Mouse (Mus musculus) ES-E14 (cell line): ENCODE measurements around the gene Nucb1. TPM values are rescaled to one million over a fixed set of nuclear protein-coding genes. Genes with fewer than 3 reads are reported as not detected.

Experiments
- DNase-seq: peaks from one replicate; pipeline ENCODE4 v3.0.0-alpha.2; 2013; ENCODE audit warnings: low read depth, low spot score
- H3K27ac ChIP-seq: 2 replicates; pipeline ENCODE4 v1.5.1; 2012; ENCODE audit warnings: low read depth, mild to moderate bottlenecking, low read length, moderate library complexity, mixed read lengths; ENCODE audit not compliant: poor library complexity, insufficient read depth, severe bottlenecking
- H3K36me3 ChIP-seq: 2 replicates; pipeline ENCODE4 v1.6.1; 2012; ENCODE audit warnings: mild to moderate bottlenecking, low read length, moderate library complexity, mixed read lengths; ENCODE audit not compliant: control insufficient read depth, poor library complexity, insufficient read depth, severe bottlenecking
- H3K4me1 ChIP-seq, 2 experiments: fragments of 150-350 bp in 1 of 2; sonication (generic) in 1 of 2; 2 replicates each; pipeline ENCODE4 v1.6.1; 2012; ENCODE audit warnings: low read length in 2 of 2, mild to moderate bottlenecking in 1 of 2, mixed read lengths in 1 of 2; ENCODE audit not compliant: control insufficient read depth in 2 of 2, insufficient read depth in 2 of 2, poor library complexity in 1 of 2
- H3K4me3 ChIP-seq, 2 experiments: fragments of 150-350 bp in 1 of 2; sonication (generic) in 1 of 2; 2 replicates each; pipeline ENCODE4 v1.5.1; 2012; ENCODE audit warnings: low read length in 2 of 2, low read depth in 1 of 2, mild to moderate bottlenecking in 1 of 2, mixed read lengths in 1 of 2; ENCODE audit not compliant: insufficient read depth in 1 of 2, poor library complexity in 1 of 2, severe bottlenecking in 1 of 2
- H3K9ac ChIP-seq: 2 replicates; pipeline ENCODE4 v1.6.1; 2012; ENCODE audit warnings: low read depth, mild to moderate bottlenecking, low read length, mixed read lengths; ENCODE audit not compliant: poor library complexity, insufficient read depth, severe bottlenecking
- H3K9me3 ChIP-seq: fragments of 150-350 bp; sonication (generic); 2 replicates; pipeline ENCODE4 v1.6.1; 2012; ENCODE audit warnings: low read depth, mild to moderate bottlenecking, low read length; ENCODE audit not compliant: control insufficient read depth, insufficient read depth
- CHD2 ChIP-seq: IDR thresholded peaks from 2 replicates; pipeline ENCODE4 v1.6.1; 2014; ENCODE audit warnings: mild to moderate bottlenecking, low read depth, low read length, inconsistent platforms
- HCFC1 ChIP-seq: IDR thresholded peaks from 2 replicates; pipeline ENCODE4 v1.6.1; 2012; ENCODE audit warnings: low read length, inconsistent platforms, borderline replicate concordance; ENCODE audit not compliant: insufficient read depth
- MAFK ChIP-seq: IDR thresholded peaks from 2 replicates; pipeline ENCODE4 v1.6.1; 2014; ENCODE audit warnings: mild to moderate bottlenecking, low read depth, low read length, inconsistent platforms; ENCODE audit not compliant: insufficient read depth
- ZC3H11A ChIP-seq: IDR thresholded peaks from 2 replicates; pipeline ENCODE4 v1.6.1; 2012; ENCODE audit warnings: low read depth, mild to moderate bottlenecking, inconsistent platforms, low read length, borderline replicate concordance
- ZNF384 ChIP-seq: IDR thresholded peaks from 2 replicates; pipeline ENCODE4 v1.6.1; 2012; ENCODE audit warnings: low read depth, low read length, inconsistent platforms
- in situ Hi-C, 2 experiments: fragments of 600-800 bp; cut with MboI; formaldehyde crosslinking; loops; one replicate each; pipeline ENCODE4 v1.15.1; 2025; ENCODE audit warnings: low sequenced_read_pairs in 2 of 2, inconsistent platforms in 1 of 2; ENCODE audit not compliant: unreplicated experiment in 2 of 2
- total RNA-seq: library from RNA; depleted of rRNA; stranded (reverse); fragments of 300-350 nt; gene quantifications from 2 replicates; pipeline ENCODE4 v1.2.3, GENCODE M21; 2012

The Nucb1 gene
- total RNA-seq, 1 experiment, result 131 TPM

- peaks cover 5% of the 10 kb centered on the region; the same call in 1 of the 2 replicates for H3K36me3 ChIP-seq
- H3K4me1 ChIP-seq, result peaks cover 0 to 12% of the 10 kb centered on the region in 2 experiments; a peak in 3 of 4 replicates
- peak overlapping the region; percentile 85 for H3K9ac ChIP-seq
- no peak for DNase-seq
- H3K9me3 ChIP-seq, result no peaks in the 10 kb centered on the region
- in situ Hi-C loops, result no loop called here
- TF ChIP-seq ZNF384, result no peak
- TF ChIP-seq MAFK, result no peak
- no peak for TF ChIP-seq CHD2
- TF ChIP-seq ZC3H11A, result no peak
- TF ChIP-seq HCFC1, result no peak
- no peak overlapping the region for H3K27ac ChIP-seq
- peak overlapping the region; percentile 74 to 99 for H3K4me3 ChIP-seq
These were observed 874 bp downstream of the Nucb1 start for GRCm38 (mm10) chr7:45509181-45509882.

DNA sequence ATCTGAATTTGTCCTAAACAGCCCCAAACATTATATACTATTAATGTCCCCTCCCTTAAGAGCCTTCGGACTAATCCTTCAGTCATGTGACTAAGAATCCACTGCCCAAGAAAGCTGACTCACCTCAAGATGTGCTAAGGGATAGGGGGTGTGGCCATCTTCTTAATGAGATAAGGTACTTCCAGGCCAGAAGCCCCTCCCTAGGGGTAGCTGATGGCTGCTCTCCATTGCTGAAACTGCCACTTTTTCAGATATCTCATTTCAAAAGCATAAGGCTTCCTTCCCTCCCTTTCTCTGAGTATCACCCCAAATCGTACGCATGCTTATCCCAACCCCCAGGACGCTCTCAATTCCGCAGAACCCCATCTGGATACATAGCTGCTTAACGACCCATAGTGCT lies 1.6 kb downstream of the Nucb1 start:
- Histone ChIP-seq H3K36me3 (peaks cover 5% of the 10 kb centered on the region; the same call in 1 of the 2 replicates), H3K4me1 (peaks cover 0 to 5% of the 10 kb centered on the region in 2 experiments; a peak in 2 of 4 replicates), H3K9me3 (no peaks in the 10 kb centered on the region), H3K27ac (no peak overlapping the region), H3K9ac (no peak overlapping the region), H3K4me3 (no peak overlapping the region)
- DNase-seq, result no peak
- no peak for TF ChIP-seq HCFC1
- 0 out of 2 replicates have a peak, but pooled peaks have one; percentile 16 for TF ChIP-seq MAFK
- in situ Hi-C loops, result no loop called here

- no peak for DNase-seq
- in situ Hi-C loops, result no loop called here
- TF ChIP-seq HCFC1 (no peak), ZNF384 (no peak), ZC3H11A (no peak), MAFK (no peak), CHD2 (no peak)
- Histone ChIP-seq H3K36me3 (peaks cover 7% of the 10 kb centered on the region; the same call in 1 of the 2 replicates), H3K9ac (no peak overlapping the region), H3K9me3 (no peaks in the 10 kb centered on the region), H3K4me3 (no peak overlapping the region), H3K27ac (no peak overlapping the region), H3K4me1 (peaks cover 0 to 3% of the 10 kb centered on the region in 2 experiments; a peak in 1 of 4 replicates)
These were observed 2.6 kb downstream of the Nucb1 start for GRCm38 (mm10) chr7:45507583-45507982.

GRCm38 (mm10) chr7:45498427-45498826 lies 11.8 kb downstream of the Nucb1 start:
- Histone ChIP-seq H3K9me3 (no peaks in the 10 kb centered on the region), H3K27ac (no peak overlapping the region), H3K4me1 (peaks cover 0 to 5% of the 10 kb centered on the region in 2 experiments; a peak in 1 of 4 replicates), H3K36me3 (peaks cover 25% of the 10 kb centered on the region), H3K4me3 (no peak overlapping the region), H3K9ac (no peak overlapping the region)
- in situ Hi-C loops, result no loop called here
- no peak for TF ChIP-seq MAFK
- TF ChIP-seq HCFC1, result peak; percentile 86
- DNase-seq, result no peak

- in situ Hi-C loops, result no loop called here
These were observed 15.7 kb downstream of the Nucb1 start for GRCm38 (mm10) chr7:45494548-45494947.

More at GRCm38 (mm10) chr7:45494548-45494947, 15.7 kb downstream of the Nucb1 start:
- Histone ChIP-seq H3K4me1 (peaks cover 4 to 16% of the 10 kb centered on the region in 2 experiments; a peak in 2 of 4 replicates), H3K9me3 (no peaks in the 10 kb centered on the region), H3K9ac (0 out of 2 replicates have a peak overlapping the region, but pooled peaks have one; percentile 16), H3K4me3 (no peak overlapping the region), H3K36me3 (peaks cover 21% of the 10 kb centered on the region), H3K27ac (no peak overlapping the region)
- no peak for TF ChIP-seq HCFC1
- no peak for DNase-seq
